Mouse (Mus musculus): Measurements from ENCODE around the gene Neurod6.

Gene Neurod6

DNA sequence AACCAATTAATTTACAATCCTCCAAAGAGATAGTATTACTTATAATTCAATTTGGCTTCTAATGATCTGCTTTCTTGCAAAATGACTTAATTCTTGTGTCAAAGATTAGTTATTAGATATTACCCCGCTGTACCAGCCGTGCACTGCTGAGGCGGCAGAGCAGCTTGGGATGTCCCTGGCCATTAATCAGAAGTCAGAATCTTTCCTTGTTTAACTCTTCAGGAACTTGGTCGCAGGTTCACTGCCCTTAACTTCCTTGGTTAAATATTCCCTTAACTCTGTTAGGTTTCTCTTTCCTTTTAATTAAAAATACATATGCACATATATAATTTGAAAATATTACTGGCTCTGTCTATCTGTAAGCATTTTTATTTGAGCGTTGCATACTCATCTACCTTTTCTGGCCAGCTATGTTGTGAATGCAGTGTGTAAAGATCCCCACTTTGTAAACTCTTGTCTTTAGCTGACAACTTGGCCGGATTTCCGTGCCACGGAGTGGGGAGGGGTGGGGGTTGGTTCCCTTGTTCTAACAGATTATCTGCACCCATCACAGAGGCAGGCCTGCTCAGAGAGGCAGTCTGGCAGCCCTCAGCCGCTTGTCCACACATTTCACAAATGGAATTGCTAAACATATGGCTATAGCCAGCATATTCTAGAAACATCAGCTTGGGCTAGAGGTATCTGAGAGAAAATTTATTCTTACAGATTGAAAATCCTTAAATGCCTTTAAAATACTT is 34.1 kb downstream of the Neurod6 start:
- in situ Hi-C loops (cut with MseI, MboI), result no loop called here

DNA sequence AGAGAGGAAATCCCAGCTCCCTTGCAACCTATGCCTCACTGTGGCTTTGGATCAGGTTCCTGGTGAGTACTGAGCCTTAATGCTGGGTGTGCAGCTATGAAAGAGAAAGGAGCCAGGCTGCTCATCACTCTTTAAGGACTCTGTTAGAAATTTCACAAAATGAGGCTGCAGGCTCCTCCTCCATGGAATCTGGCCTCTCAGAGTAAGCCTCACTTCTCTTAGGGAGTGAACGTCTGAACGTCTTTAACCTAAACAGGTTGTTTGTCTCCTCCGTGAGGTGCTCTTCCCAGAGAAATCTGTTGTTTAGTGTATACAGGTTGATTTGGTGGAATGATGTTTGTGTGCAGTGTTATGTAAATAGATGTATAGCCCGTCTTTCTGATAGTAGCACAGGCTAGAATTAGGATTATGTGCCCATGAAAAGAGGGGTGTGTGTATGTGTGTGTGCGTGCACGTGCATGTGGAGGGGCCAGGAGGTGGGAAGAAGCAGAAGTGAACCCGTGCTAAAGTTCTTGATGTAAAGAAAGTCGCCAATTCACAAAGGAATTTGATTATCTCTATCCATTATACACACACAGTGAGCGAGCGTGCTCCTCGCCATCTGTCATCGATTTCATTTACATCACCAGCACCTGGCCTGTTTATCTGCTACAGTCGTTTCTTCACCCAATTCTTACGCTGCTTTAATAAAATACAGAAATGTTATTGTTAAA is 34.8 kb downstream of the Neurod6 start:
- in situ Hi-C loops (cut with MseI, MboI), result no loop called here

DNA sequence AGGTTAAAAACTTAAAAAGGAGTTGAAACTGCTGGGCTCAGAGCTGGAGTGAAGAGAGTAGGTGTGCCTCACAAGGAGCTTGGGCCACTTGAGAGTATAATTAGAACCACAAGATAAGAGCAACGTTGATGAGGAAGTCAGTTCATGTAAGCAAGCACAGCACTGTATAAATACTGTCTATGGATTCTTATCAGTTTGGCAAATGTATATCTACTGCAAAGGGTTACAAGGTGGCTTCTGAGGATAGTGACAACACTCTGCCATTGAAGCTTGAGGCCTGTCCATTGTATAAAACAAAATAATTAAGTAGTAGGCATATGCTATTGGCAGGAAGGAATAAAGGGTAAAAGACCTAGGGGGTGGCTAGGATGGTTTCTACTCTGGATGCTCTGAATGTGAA is 46.4 kb downstream of the Neurod6 start:
- in situ Hi-C loops (cut with MseI, MboI), result no loop called here
